Mouse (Mus musculus) spleen, adult 2 months (tissue): Measurements from ENCODE around the gene Myzap. TPM values are rescaled to one million over a fixed set of nuclear protein-coding genes. Genes with fewer than 3 reads are reported as not detected.
"Not testable (repeated sequence)": the region's sequence is repeated elsewhere in the genome, so short reads cannot be mapped to it uniquely, and the experiment has no call there.

Source experiments
- DNase-seq, 2 experiments: peaks; one replicate each; pipeline versions ENCODE4 v3.0.0 to v3.0.0-alpha.2; 2012 to 2021; ENCODE audit warnings: low spot score in 2 of 2, low read depth in 1 of 2
- H3K27ac ChIP-seq: fragments of 200-500 bp; 2 replicates; pipeline ENCODE4 v1.5.1; 2012; ENCODE audit warnings: low read length, inconsistent platforms; ENCODE audit not compliant: insufficient read depth
- H3K27me3 ChIP-seq: fragments of 200-500 bp; 2 replicates; pipeline ENCODE4 v1.6.1; 2012; ENCODE audit warnings: mild to moderate bottlenecking, moderate library complexity, low read length, inconsistent platforms; ENCODE audit not compliant: control insufficient read depth, insufficient read depth
- H3K36me3 ChIP-seq: fragments of 200-500 bp; 2 replicates; pipeline ENCODE4 v1.6.1; 2012; ENCODE audit warnings: mild to moderate bottlenecking, low read length, inconsistent platforms; ENCODE audit not compliant: control insufficient read depth, insufficient read depth
- H3K4me1 ChIP-seq: fragments of 200-500 bp; 2 replicates; pipeline ENCODE4 v1.6.1; 2011; ENCODE audit warnings: inconsistent platforms; ENCODE audit not compliant: control insufficient read depth, insufficient read depth, insufficient read length
- H3K4me3 ChIP-seq: fragments of 200-500 bp; 2 replicates; pipeline ENCODE4 v1.5.1; 2011; ENCODE audit warnings: mild to moderate bottlenecking, inconsistent platforms; ENCODE audit not compliant: insufficient read depth, insufficient read length; ENCODE audit errors: extremely low read depth
- CTCF ChIP-seq: fragments of 200-500 bp; IDR thresholded peaks from 2 replicates; pipeline ENCODE4 v1.5.1; 2011; ENCODE audit warnings: mild to moderate bottlenecking, inconsistent platforms; ENCODE audit not compliant: insufficient read depth, insufficient read length, insufficient replicate concordance; ENCODE audit errors: extremely low read depth
- POLR2A ChIP-seq: fragments of 200-500 bp; IDR thresholded peaks from 2 replicates; pipeline ENCODE4 v1.6.1; 2011; ENCODE audit warnings: low read depth, low read length, inconsistent platforms
- WGBS: fragments of 180-500 bp; shearing (Covaris S2); methylation state at CpG from one replicate; pipeline ENCODE4 v1.1.7; 2018; 5-methylcytosine and 5-hydroxymethylcytosine counted together
- polyA plus RNA-seq: library from polyadenylated mRNA; depleted of rRNA; stranded (reverse); fragments of >200 nt; gene quantifications from 2 replicates; pipeline ENCODE4 v1.2.3, GENCODE M21; 2012

The Myzap gene
- polyA plus RNA-seq, 1 experiment: 1.6 TPM

DNA sequence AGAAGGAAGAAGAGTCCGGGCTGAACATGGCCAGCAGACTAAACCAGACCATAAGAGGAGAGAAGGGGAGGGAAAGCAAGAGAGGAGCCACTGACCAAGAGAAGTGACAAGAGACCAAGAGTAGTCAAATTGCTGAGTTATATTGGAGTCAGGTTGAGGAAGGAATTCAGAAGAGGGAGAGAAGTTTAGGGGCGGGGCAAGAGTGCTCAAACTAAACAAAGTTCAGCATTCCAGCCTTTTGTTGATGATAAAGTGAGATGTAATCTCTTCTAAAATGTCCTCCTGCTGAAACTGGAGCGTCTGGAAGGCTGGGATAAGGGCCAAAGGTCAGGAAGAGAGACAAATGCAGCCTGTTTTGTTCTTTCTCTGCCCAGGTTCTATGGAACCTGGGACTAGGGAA, 102.1 kb downstream of the Myzap start:
- TF ChIP-seq POLR2A (no peak), CTCF (no peak)
- WGBS: 86% methylated on average over 3 of the region's 3 CpGs
- Histone ChIP-seq H3K4me1 (no peaks in the 10 kb centered on the region), H3K36me3 (no peaks in the 10 kb centered on the region), H3K27ac (no peak overlapping the region), H3K27me3 (no peaks in the 10 kb centered on the region), H3K4me3 (no peak overlapping the region)
- DNase-seq: no peak

GRCm38 (mm10) chr9:71486127-71486526, 106.0 kb downstream of the Myzap start:
- no peaks in the 10 kb centered on the region for H3K27me3 ChIP-seq
- 46% methylated on average over 7 of the region's 7 CpGs for WGBS
- no peak for DNase-seq
- peaks cover 21% of the 10 kb centered on the region for H3K36me3 ChIP-seq
- H3K4me1 ChIP-seq: peaks cover 6% of the 10 kb centered on the region
- TF ChIP-seq POLR2A (no peak), CTCF (no peak)
- H3K4me3 ChIP-seq: peak overlapping the region; percentile 92
- no peak overlapping the region for H3K27ac ChIP-seq

- H3K36me3 ChIP-seq: peaks cover 26% of the 10 kb centered on the region
- peaks cover 6% of the 10 kb centered on the region for H3K4me1 ChIP-seq
- under 1% methylated on average over 66 of the region's 70 CpGs for WGBS
- DNase-seq: peak; percentile 77 to 94
- H3K4me3 ChIP-seq: peak within 1 kb of the TSS; percentile 92
- H3K27me3 ChIP-seq: no peaks in the 10 kb centered on the region
- H3K27ac ChIP-seq: peak within 1 kb of the TSS; percentile 88
- no peak for TF ChIP-seq CTCF
- peak; percentile 57; the same call in 1 of the 2 replicates for TF ChIP-seq POLR2A
These were observed 106.6 kb downstream of the Myzap start, which contains the start of gene Polr2m for GRCm38 (mm10) chr9:71485475-71486094. Polr2m (minus strand) TSS chr9:71485935.

GRCm38 (mm10) chr9:71484871-71485474, 107.2 kb downstream of the Myzap start:
- Histone ChIP-seq H3K4me3 (peak overlapping the region; percentile 92), H3K36me3 (peaks cover 32% of the 10 kb centered on the region), H3K4me1 (peaks cover 6% of the 10 kb centered on the region), H3K27ac (peak overlapping the region; percentile 88), H3K27me3 (no peaks in the 10 kb centered on the region)
- TF ChIP-seq CTCF (no peak), POLR2A (no peak)
- DNase-seq: no peak
- 1% methylated on average over 14 of the region's 14 CpGs for WGBS

- not testable (repeated sequence) for H3K27me3 ChIP-seq, H3K27ac ChIP-seq, H3K4me3 ChIP-seq, H3K4me1 ChIP-seq
- peak; percentile 6 to 38 for DNase-seq
- WGBS: 55% methylated on average over 7 of the region's 7 CpGs
- H3K36me3 ChIP-seq: peaks cover 43% of the 10 kb centered on the region
These were observed 108.3 kb downstream of the Myzap start for GRCm38 (mm10) chr9:71483872-71484271.

- TF ChIP-seq POLR2A (no peak), CTCF (no peak)
- no peak for DNase-seq
- H3K36me3 ChIP-seq: peaks cover 66% of the 10 kb centered on the region
- H3K4me3 ChIP-seq: no peak overlapping the region
- WGBS: 81% methylated on average over 2 of the region's 2 CpGs
- H3K27ac ChIP-seq: no peak overlapping the region
- peaks cover 6% of the 10 kb centered on the region for H3K4me1 ChIP-seq
- H3K27me3 ChIP-seq: no peaks in the 10 kb centered on the region
These were observed 111.9 kb downstream of the Myzap start for GRCm38 (mm10) chr9:71480305-71480704.

DNA sequence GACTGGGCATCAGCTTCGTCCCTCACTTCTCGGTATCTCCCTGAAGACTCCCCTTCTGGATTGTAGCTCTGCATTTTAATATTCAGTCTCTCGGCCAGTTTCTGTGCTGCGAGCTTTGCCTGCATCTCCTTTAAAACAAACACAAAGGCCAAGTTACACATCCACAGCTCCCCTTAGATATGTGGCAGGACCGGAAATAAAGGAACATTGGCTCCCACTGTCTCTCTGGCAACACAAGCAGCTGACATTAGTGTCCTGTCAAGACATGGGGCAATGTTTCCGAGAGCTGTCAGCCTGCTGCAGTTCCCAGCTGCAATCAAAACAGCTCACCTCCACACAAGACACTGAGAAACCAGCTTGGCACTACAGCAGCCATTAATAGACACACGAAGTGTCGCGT, 112.7 kb downstream of the Myzap start:
- H3K27me3 ChIP-seq: no peaks in the 10 kb centered on the region
- DNase-seq: no peak
- WGBS: 97% methylated on average over 9 of the region's 9 CpGs
- TF ChIP-seq CTCF (no peak), POLR2A (no peak)
- H3K36me3 ChIP-seq: peaks cover 68% of the 10 kb centered on the region
- peaks cover 6% of the 10 kb centered on the region; the same call in 1 of the 2 replicates for H3K4me1 ChIP-seq
- no peak overlapping the region for H3K27ac ChIP-seq
- no peak overlapping the region for H3K4me3 ChIP-seq
